Mouse (Mus musculus) liver, adult 2 months (tissue): ENCODE data around the gene Ctdsp2. TPM values are rescaled to one million over a fixed set of nuclear protein-coding genes. Genes with fewer than 3 reads are reported as not detected.

Experiments
- DNase-seq: peaks from one replicate; pipeline ENCODE4 v3.0.0-alpha.2; 2011; ENCODE audit warnings: low read depth, low spot score; ENCODE audit errors: extremely low read depth
- H3K27ac ChIP-seq: fragments of 200-500 bp; replicated peaks from 2 replicates; pipeline ENCODE4 v1.5.1; 2012; ENCODE audit warnings: low read depth, mild to moderate bottlenecking, control low read depth, inconsistent platforms, low read length; ENCODE audit not compliant: insufficient read depth
- H3K27me3 ChIP-seq: fragments of 200-500 bp; 2 replicates; pipeline ENCODE4 v1.6.1; 2012; ENCODE audit warnings: mild to moderate bottlenecking, moderate library complexity, low read length, inconsistent platforms; ENCODE audit not compliant: control insufficient read depth, insufficient read depth
- H3K36me3 ChIP-seq: fragments of 200-500 bp; 2 replicates; pipeline ENCODE4 v1.6.1; 2012; ENCODE audit warnings: low read length, inconsistent platforms; ENCODE audit not compliant: control insufficient read depth, insufficient read depth
- H3K4me1 ChIP-seq: fragments of 200-500 bp; 2 replicates; pipeline ENCODE4 v1.6.1; 2011; ENCODE audit warnings: low read length; ENCODE audit not compliant: control insufficient read depth, insufficient read depth
- H3K4me3 ChIP-seq: fragments of 200-500 bp; 2 replicates; pipeline ENCODE4 v1.5.1; 2011; ENCODE audit warnings: low read depth, mild to moderate bottlenecking, control low read depth, low read length, moderate library complexity; ENCODE audit not compliant: insufficient read depth
- H3K79me2 ChIP-seq: fragments of 200-500 bp; 2 replicates; pipeline ENCODE4 v1.6.1; 2012; ENCODE audit warnings: inconsistent platforms, mild to moderate bottlenecking, low read length, moderate library complexity; ENCODE audit not compliant: control insufficient read depth, insufficient read depth
- H3K9ac ChIP-seq: fragments of 200-500 bp; 2 replicates; pipeline ENCODE4 v1.6.1; 2012; ENCODE audit warnings: low read depth, mild to moderate bottlenecking, control low read depth, inconsistent platforms, low read length
- CTCF ChIP-seq: fragments of 200-500 bp; IDR thresholded peaks from 2 replicates; pipeline ENCODE4 v1.5.1; 2011; ENCODE audit warnings: low read depth, low read length, control low read depth
- POLR2A ChIP-seq: fragments of 200-500 bp; IDR thresholded peaks from 2 replicates; pipeline ENCODE4 v1.6.1; 2011; ENCODE audit warnings: low read length, control low read depth; ENCODE audit not compliant: insufficient read depth; ENCODE audit errors: extremely low read depth
- WGBS: fragments of 180-500 bp; shearing (Covaris S2); methylation state at CpG from one replicate; pipeline ENCODE4 v1.1.7; 2018; 5-methylcytosine and 5-hydroxymethylcytosine counted together
- polyA plus RNA-seq: library from polyadenylated mRNA; depleted of rRNA; stranded (reverse); fragments of >200 nt; gene quantifications from 2 replicates; pipeline ENCODE4 v1.2.3, GENCODE M21; 2012
- total RNA-seq: library from RNA; depleted of rRNA; stranded (reverse); fragments of >200 nt; gene quantifications from 2 replicates; pipeline ENCODE4 v1.2.3, GENCODE M21; 2014

Ctdsp2 gene
- total and polyA plus RNA-seq, 2 experiments, result 18.4 to 29.3 TPM

DNA sequence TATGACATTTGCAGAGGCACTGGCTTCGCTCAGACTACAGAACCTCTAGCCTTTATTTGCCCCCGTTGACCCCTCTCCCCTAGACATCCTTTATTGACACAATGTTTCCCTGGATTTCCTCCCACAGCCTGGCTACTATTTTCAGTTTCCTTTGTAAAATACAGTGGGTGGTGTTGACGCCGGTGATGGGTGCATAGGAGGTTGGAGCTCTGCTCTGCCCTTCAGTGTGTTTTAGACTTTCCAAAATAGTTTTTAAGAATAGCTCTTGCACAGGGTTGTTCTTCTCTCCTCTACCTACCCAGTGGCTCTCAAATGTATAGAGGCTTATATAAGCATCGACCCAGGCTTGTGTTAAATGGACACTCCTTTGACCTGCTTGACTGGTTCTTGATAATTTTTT lies 28.7 kb upstream of the Ctdsp2 start:
- no peak for DNase-seq
- WGBS, result 18% methylated on average over 5 of the region's 5 CpGs
- no peak for TF ChIP-seq CTCF
- no peak for TF ChIP-seq POLR2A
- Histone ChIP-seq H3K27ac (no peak overlapping the region), H3K4me1 (no peaks in the 10 kb centered on the region), H3K79me2 (no peaks in the 10 kb centered on the region), H3K36me3 (no peaks in the 10 kb centered on the region), H3K27me3 (no peaks in the 10 kb centered on the region), H3K4me3 (no peak overlapping the region), H3K9ac (no peak overlapping the region)

DNA sequence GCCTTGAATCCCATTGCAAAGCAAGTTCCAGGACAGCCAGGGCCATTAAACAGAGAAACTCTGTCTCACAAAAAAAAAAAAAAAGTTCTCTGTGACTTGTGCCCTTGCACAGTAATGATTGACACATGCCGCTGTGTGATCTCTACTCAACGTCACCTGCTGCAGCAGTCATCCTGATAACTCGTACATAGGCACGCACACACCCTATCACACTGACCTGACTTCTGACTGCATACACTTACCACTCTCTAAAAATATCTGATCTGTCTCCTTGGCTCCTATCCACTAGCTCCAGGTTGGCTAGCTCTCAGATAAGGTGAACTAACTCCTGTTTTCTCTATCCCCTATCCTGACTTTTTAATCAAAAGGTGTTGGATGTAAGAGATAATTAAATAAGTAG lies 27.9 kb upstream of the Ctdsp2 start:
- Histone ChIP-seq H3K9ac (no peak overlapping the region), H3K4me1 (no peaks in the 10 kb centered on the region), H3K27me3 (no peaks in the 10 kb centered on the region), H3K27ac (no peak overlapping the region), H3K4me3 (no peak overlapping the region), H3K36me3 (no peaks in the 10 kb centered on the region), H3K79me2 (no peaks in the 10 kb centered on the region)
- DNase-seq, result no peak
- 74% methylated on average over 4 of the region's 4 CpGs for WGBS
- TF ChIP-seq CTCF, result no peak
- TF ChIP-seq POLR2A, result no peak

DNA sequence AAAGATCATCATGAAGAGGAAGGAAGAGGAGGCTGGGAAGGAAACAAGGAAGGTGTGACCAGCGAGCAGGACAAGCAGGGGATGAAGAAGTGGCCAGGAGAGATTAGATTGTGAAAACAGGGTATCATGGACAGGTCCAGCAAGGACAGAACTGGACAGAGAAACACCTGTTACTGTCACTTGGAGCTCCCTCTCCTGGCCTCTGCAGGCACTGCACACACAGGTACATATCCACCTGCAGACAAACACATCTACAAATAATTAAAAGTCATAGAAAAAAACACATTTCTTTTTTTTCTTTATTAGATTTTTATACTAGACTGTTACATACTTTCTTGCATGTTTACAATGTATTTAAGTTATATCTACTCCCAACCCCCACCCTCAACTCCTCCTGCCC lies 26.1 kb upstream of the Ctdsp2 start:
- H3K79me2 ChIP-seq, result no peaks in the 10 kb centered on the region
- no peaks in the 10 kb centered on the region for H3K4me1 ChIP-seq
- H3K36me3 ChIP-seq, result no peaks in the 10 kb centered on the region
- 80% methylated on average over 1 of the region's 1 CpGs for WGBS
- H3K4me3 ChIP-seq, result no peak overlapping the region
- H3K27ac ChIP-seq, result no peak overlapping the region
- no peak for DNase-seq
- H3K27me3 ChIP-seq, result no peaks in the 10 kb centered on the region
- TF ChIP-seq POLR2A (no peak), CTCF (peak; percentile 12; the same call in 1 of the 2 replicates)
- no peak overlapping the region for H3K9ac ChIP-seq

DNA sequence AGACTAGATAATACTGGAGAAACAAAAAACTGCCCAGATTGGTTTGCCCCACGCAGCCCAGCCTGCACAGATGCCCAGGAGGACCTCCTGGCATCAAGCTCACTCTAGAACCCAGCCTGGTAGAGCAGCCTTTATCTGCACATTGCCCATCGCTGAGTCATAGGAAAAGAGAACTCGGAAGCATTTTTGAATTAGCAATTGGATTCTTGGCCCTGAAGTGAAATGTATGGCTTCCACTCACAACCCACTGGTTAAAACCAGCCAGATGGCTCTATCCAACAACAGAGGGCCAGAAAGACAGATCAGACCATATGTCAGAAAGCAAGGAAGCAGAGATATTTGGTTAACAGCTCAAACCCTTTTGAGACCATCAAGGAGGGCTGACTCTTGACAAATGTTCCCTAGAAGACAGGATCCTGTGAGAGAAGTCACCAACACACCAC lies 25.5 kb upstream of the Ctdsp2 start:
- Histone ChIP-seq H3K27me3 (no peaks in the 10 kb centered on the region), H3K9ac (no peak overlapping the region), H3K79me2 (no peaks in the 10 kb centered on the region), H3K4me3 (no peak overlapping the region), H3K27ac (no peak overlapping the region), H3K4me1 (peaks cover 4% of the 10 kb centered on the region; the same call in 1 of the 2 replicates), H3K36me3 (no peaks in the 10 kb centered on the region)
- no peak for TF ChIP-seq POLR2A
- TF ChIP-seq CTCF, result no peak
- 89% methylated on average over 3 of the region's 3 CpGs for WGBS
- no peak for DNase-seq

DNA sequence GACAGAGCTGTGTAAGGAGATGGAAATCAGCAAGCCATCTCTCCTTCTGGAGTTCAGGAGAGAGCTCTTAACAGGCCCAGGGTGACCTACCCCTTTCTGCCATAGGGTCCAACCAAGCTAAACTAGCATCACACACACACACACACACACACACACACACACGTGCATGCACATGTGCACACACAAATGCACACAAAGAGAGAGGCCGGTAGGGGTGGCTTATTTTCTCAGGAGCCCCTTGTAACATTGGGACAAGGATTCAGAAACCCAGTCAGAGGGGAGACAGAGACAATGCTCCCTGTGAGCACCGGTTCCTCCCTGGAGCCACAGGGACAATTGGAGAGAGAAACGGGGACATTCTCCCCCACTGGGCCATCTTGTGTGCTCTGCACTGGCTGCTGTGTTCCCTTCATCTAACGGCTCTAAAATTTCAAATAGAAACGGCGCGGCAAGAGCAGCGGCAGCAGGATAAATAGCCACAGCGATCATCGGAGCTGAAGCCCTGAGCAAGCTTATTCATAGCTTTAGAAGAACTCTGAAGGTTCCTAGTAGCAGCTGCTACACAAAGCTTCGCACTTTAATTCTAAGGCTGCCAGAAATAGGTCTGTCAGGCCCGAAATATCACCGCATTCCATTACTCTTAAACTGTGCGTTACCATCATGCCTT lies 21.7 kb upstream of the Ctdsp2 start:
- H3K79me2 ChIP-seq, result no peaks in the 10 kb centered on the region

More for the DNA sequence above, 21.7 kb upstream of the Ctdsp2 start:
- H3K4me1 ChIP-seq, result peaks cover 4% of the 10 kb centered on the region; the same call in 1 of the 2 replicates
- no peak overlapping the region for H3K27ac ChIP-seq
- no peak overlapping the region for H3K9ac ChIP-seq
- no peak for DNase-seq
- WGBS, result 70% methylated on average over 15 of the region's 15 CpGs
- TF ChIP-seq POLR2A (no peak), CTCF (no peak)
- H3K27me3 ChIP-seq, result no peaks in the 10 kb centered on the region
- H3K4me3 ChIP-seq, result no peak overlapping the region
- H3K36me3 ChIP-seq, result no peaks in the 10 kb centered on the region
